Comparison of ENCODE assay signal across 11 mouse cellular contexts in genomic region chr9:95120062-95120461, GRCm38 (mm10).
DNase-seq lines count a peak whose midpoint lies in the region; ATAC-seq lines count a peak whose summit lies in the region.
"Had no signal": no experiment of that assay in that cellular context is flagged by ENCODE, and none has a peak within 500 bp of the region (broad histone marks: within the 10 kb centered on the region; RNA-seq: fewer than 3 reads in every experiment).

No protein-coding gene starts in this region.

- H3K4me2 ChIP-seq in hindbrain, embryonic 12.5 days (replicated peaks), result no peak overlapping the region
- H3K4me2 ChIP-seq in forebrain, embryonic 13.5 days, result no peak overlapping the region

- H3K27ac ChIP-seq in heart, embryonic 10.5 days, result peak overlapping the region; percentile 76; the same call in 1 of the 2 replicates
- no peak overlapping the region for H3K27ac ChIP-seq in hindbrain, embryonic 12.5 days
- no peak overlapping the region for H3K27ac ChIP-seq in forebrain, embryonic 13.5 days
- H3K27ac ChIP-seq: macrophage had no signal

- H3K27me3 ChIP-seq in heart, embryonic 10.5 days (ENCODE audit: insufficient read depth, poor library complexity, severe bottlenecking), result no peaks in the 10 kb centered on the region
- H3K27me3 ChIP-seq in megakaryocyte, embryonic 14.5 days (replicated peaks), result no peaks in the 10 kb centered on the region
- no peaks in the 10 kb centered on the region for H3K27me3 ChIP-seq in hindbrain, embryonic 12.5 days
- no peaks in the 10 kb centered on the region for H3K27me3 ChIP-seq in forebrain, embryonic 13.5 days

- H3K36me3 ChIP-seq in heart, embryonic 10.5 days, result no peaks in the 10 kb centered on the region
- no peaks in the 10 kb centered on the region for H3K36me3 ChIP-seq in megakaryocyte, embryonic 14.5 days (replicated peaks; ENCODE audit: low read length)
- no peaks in the 10 kb centered on the region for H3K36me3 ChIP-seq in hindbrain, embryonic 12.5 days
- no peaks in the 10 kb centered on the region for H3K36me3 ChIP-seq in forebrain, embryonic 13.5 days (ENCODE audit: poor library complexity, severe bottlenecking)

- H3K9ac ChIP-seq in hindbrain, embryonic 12.5 days, result no peak overlapping the region
- no peak overlapping the region for H3K9ac ChIP-seq in forebrain, embryonic 13.5 days

- WGBS in heart, embryonic 10.5 days, result 35% methylated on average over 4 of the region's 4 CpGs
- 62% methylated on average over 4 of the region's 4 CpGs for WGBS in hindbrain, embryonic 12.5 days
- 56% methylated on average over 4 of the region's 4 CpGs for WGBS in forebrain, embryonic 13.5 days

- no peak for ATAC-seq in hindbrain, embryonic 12.5 days (ENCODE audit: low FRiP score)
- no peak for ATAC-seq in forebrain, embryonic 13.5 days

- H3K9me3 ChIP-seq in heart, embryonic 10.5 days, result no peaks in the 10 kb centered on the region
- no peaks in the 10 kb centered on the region for H3K9me3 ChIP-seq in megakaryocyte, embryonic 14.5 days
- no peaks in the 10 kb centered on the region for H3K9me3 ChIP-seq in hindbrain, embryonic 12.5 days (replicated peaks)
- H3K9me3 ChIP-seq in forebrain, embryonic 13.5 days (replicated peaks), result no peaks in the 10 kb centered on the region

- no peak for DNase-seq in heart, embryonic 10.5 days (ENCODE audit: low spot score)
- DNase-seq in heart, adult 8-10 months (ENCODE audit: low spot score), result no peak
- peak; percentile 43 for DNase-seq in c-Kit-positive CD71-negative TER-119-negative erythroid progenitor cells, embryonic 14.5 days (ENCODE audit: low read depth)
- peak; percentile 19 to 56 for DNase-seq in kidney, postnatal 25 days
- DNase-seq in MN1 (ENCODE audit: low spot score), result no peak
- DNase-seq: cerebellum, adult 11 months; right cerebral cortex, adult 18-20 months had no signal

- H3K4me3 ChIP-seq in heart, embryonic 10.5 days, result no peak overlapping the region
- peak overlapping the region; percentile 53 for H3K4me3 ChIP-seq in megakaryocyte, embryonic 14.5 days (replicated peaks)
- H3K4me3 ChIP-seq in hindbrain, embryonic 12.5 days, result no peak overlapping the region
- H3K4me3 ChIP-seq in forebrain, embryonic 13.5 days, result no peak overlapping the region

- H3K4me1 ChIP-seq in heart, embryonic 10.5 days, result peaks cover 15% of the 10 kb centered on the region
- H3K4me1 ChIP-seq in megakaryocyte, embryonic 14.5 days, result peaks cover 60% of the 10 kb centered on the region
- H3K4me1 ChIP-seq in hindbrain, embryonic 12.5 days, result peaks cover 7% of the 10 kb centered on the region
- peaks cover 15% of the 10 kb centered on the region; the same call in 1 of the 2 replicates for H3K4me1 ChIP-seq in forebrain, embryonic 13.5 days

Comparison
In these comparisons a context has a peak if more than half of its experiments do, and no peak if none do; other contexts are left out.
1. DNase-seq: peak in c-Kit-positive CD71-negative TER-119-negative erythroid progenitor cells, embryonic 14.5 days (single experiment) and kidney, postnatal 25 days (2 of 2); none in heart, embryonic 10.5 days (single experiment), heart, adult 8-10 months (single experiment) and MN1 (single experiment).